Mouse (Mus musculus) macrophage (primary cell): ENCODE measurements at regions not wholly inside any gene's neighbourhood (a gene's known extent, or its start where the extent isn't known, plus 50 kb on each side); places are given as distances from the start of the nearest gene placed in this dataset.

Experiments used
- H3K27ac ChIP-seq: fragments of 350-480 bp; formaldehyde crosslinking; 2 replicates; pipeline ENCODE4 v1.9.0; 2021
- H3K36me3 ChIP-seq: fragments of 350-480 bp; formaldehyde crosslinking; 2 replicates; pipeline ENCODE4 v1.9.0; 2021; ENCODE audit errors: inconsistent target
- H3K4me3 ChIP-seq: fragments of 350-480 bp; formaldehyde crosslinking; 2 replicates; pipeline ENCODE4 v1.9.0; 2021; ENCODE audit errors: inconsistent target
- H3K79me2 ChIP-seq: fragments of 350-480 bp; formaldehyde crosslinking; 2 replicates; pipeline ENCODE4 v1.9.0; 2021; ENCODE audit errors: inconsistent target
- WGBS: methylation state at CpG from one replicate; pipeline ENCODE4 v1.1.7; 2026; ENCODE audit warnings: inconsistent platforms; ENCODE audit not compliant: missing documents; 5-methylcytosine and 5-hydroxymethylcytosine counted together

GRCm38 (mm10) chr1:143906881-143907280 is 97.1 kb downstream of the Rgs2 start:
- Histone ChIP-seq H3K27ac (no peak overlapping the region), H3K79me2 (no peaks in the 10 kb centered on the region), H3K36me3 (no peaks in the 10 kb centered on the region), H3K4me3 (no peak overlapping the region)

DNA sequence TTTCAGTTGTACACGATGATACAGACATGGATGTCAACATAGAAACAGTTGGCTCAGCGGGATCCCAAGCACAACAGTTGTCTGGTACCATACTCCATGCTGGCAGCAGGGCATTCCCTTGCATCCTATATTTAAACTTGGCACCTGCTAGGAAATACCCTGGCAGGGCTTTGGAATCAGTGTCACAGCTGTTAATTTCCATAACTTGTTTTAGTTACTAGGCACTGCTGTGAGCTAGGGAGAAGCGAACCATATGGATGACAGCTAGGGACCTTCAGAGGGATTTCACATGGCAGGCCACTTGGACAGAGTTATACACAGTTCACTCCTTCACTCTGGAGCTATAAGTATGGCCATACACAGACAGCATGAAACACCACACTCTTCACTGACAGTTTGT is 100.0 kb downstream of the Rgs2 start:
- 100% methylated on average over 3 of the region's 3 CpGs for WGBS
- Histone ChIP-seq H3K27ac (no peak overlapping the region), H3K36me3 (no peaks in the 10 kb centered on the region), H3K79me2 (no peaks in the 10 kb centered on the region), H3K4me3 (no peak overlapping the region)

DNA sequence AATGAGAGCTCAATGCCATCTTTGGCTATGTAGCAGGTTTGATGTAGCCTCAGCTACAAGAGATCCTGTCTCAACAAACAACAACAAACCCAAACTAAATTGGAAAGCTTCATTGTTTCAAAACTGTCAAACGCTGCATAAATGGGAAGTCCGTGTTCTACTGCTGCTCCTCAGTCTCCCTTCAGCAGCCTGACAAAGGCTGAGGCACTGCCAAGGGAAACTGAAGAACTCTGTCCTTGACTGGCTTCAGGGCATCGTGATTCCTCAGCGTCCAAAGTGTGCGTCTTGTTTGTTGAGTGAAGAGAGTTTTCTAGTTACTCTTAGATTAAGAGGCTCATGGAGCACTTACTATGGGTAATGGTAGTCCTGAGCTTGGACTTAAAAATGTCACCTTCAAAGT is 100.7 kb downstream of the Rgs2 start:
- Histone ChIP-seq H3K4me3 (no peak overlapping the region), H3K36me3 (no peaks in the 10 kb centered on the region), H3K27ac (no peak overlapping the region), H3K79me2 (no peaks in the 10 kb centered on the region)
- 29% methylated on average over 5 of the region's 5 CpGs for WGBS

GRCm38 (mm10) chr1:143901127-143901920 is 102.6 kb downstream of the Rgs2 start:
- Histone ChIP-seq H3K27ac (no peak overlapping the region), H3K36me3 (no peaks in the 10 kb centered on the region), H3K79me2 (no peaks in the 10 kb centered on the region), H3K4me3 (no peak overlapping the region)
- WGBS, result 74% methylated on average over 6 of the region's 6 CpGs

DNA sequence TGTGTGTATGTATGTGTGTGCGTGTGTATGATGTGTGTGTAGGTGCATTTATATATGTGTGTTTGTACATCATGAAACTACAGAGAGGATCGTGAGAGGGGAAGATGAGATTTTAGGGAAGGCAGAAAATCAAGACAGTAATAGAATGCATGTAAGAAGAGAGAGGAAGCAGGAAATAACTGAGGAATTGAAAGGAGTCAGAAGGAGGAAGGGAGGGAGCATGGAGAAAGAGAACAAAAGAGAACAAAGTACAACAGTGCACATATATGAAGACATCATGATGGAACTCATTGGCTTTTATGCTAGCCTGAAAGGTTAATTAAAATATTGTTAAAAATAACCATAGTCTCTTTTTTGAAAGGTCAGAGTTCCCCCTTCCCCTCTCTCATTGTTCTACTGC is 111.4 kb downstream of the Uchl5 start:
- 65% methylated on average over 2 of the region's 2 CpGs for WGBS
- Histone ChIP-seq H3K4me3 (no peak overlapping the region), H3K79me2 (no peaks in the 10 kb centered on the region), H3K27ac (no peak overlapping the region), H3K36me3 (no peaks in the 10 kb centered on the region)

GRCm38 (mm10) chr1:143888065-143888464 is 111.0 kb downstream of the Uchl5 start:
- Histone ChIP-seq H3K36me3 (no peaks in the 10 kb centered on the region), H3K4me3 (no peak overlapping the region), H3K27ac (no peak overlapping the region), H3K79me2 (no peaks in the 10 kb centered on the region)
- WGBS, result 99% methylated on average over 5 of the region's 5 CpGs

DNA sequence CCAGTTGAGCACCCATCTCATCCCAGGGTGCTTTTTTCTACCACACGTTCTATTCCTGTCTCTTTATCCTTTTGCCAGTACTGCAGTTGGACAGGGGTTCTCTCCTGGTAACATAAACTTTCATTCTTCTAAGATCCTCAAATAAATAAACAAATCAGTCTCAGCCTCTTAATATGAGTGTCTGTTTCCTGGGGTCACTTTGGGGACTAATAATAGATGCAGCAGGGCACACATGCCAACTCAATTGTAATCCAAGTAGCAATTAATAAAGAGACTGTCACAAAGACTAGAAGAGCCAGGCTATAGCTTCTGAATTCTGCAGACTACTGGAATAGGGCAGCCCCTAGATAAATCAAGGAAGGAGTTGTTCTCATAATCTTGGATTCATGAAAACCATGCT is 108.9 kb downstream of the Uchl5 start:
- Histone ChIP-seq H3K27ac (no peak overlapping the region), H3K79me2 (no peaks in the 10 kb centered on the region), H3K36me3 (no peaks in the 10 kb centered on the region), H3K4me3 (no peak overlapping the region)
- 93% methylated on average over 1 of the region's 1 CpGs for WGBS

DNA sequence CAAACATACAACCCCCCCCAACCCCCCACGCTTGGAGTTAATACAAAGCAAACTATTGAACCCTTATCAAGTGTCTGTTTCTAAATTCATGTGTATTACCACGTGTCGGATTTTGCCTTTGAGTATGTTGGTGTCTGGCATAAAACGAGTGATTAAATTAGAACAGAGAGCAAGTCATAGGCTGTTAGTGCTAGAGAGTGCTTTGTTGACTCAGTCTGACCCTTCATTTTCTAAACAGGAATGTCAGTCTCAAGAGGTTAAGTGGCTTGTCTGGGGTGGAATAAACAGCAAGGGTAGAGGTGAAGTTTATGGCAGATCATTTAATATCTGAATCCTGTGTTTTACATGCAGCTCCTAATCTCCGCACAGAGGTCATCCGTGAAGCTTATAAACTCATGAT is 104.1 kb downstream of the Uchl5 start:
- 96% methylated on average over 6 of the region's 6 CpGs for WGBS
- no peaks in the 10 kb centered on the region for H3K36me3 ChIP-seq
- H3K4me3 ChIP-seq, result no peak overlapping the region
- no peak overlapping the region for H3K27ac ChIP-seq
- H3K79me2 ChIP-seq, result no peaks in the 10 kb centered on the region

DNA sequence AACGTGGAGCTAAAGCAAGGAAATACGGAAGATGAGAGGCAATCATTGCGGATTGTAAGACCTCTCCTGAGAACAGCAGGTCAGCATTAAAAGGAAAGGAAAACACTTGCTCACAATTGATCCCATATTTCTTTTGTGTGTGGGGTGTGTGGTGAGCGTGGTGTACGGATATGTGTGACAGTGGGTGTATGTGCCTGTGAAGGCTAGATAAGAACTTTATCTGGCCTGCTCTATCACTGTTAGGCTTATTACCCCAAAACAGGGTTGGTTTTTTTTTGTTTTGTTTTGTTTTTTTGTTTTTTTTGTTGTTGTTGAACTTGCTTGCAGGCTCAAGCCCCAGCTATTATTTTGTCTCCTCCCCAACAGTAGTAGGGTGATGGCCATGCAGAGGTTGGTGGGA is 102.5 kb downstream of the Uchl5 start:
- H3K36me3 ChIP-seq, result no peaks in the 10 kb centered on the region

DNA sequence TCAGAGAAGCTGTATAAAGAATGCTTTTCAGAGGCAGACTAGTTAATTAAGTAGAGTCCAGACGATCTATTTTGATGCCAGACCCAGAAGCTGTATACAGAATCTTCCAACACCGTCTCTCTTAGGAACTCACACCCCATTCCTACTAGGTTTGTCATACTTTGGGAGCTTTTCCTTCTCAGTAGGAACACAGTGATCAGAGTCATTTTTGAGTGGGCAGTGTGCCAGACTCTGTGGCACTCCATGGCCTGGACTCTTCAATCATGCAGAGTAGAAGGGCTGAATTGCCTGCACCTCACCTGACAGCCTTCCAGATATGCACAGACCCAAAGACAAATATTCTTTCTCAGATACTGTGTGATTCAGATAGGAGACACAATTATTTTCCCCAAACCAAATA is 101.2 kb downstream of the Uchl5 start:
- Histone ChIP-seq H3K4me3 (no peak overlapping the region), H3K36me3 (no peaks in the 10 kb centered on the region), H3K27ac (no peak overlapping the region), H3K79me2 (no peaks in the 10 kb centered on the region)
- WGBS, result 93% methylated on average over 2 of the region's 2 CpGs

More for the DNA sequence above, 102.5 kb downstream of the Uchl5 start:
- Histone ChIP-seq H3K79me2 (no peaks in the 10 kb centered on the region), H3K27ac (no peak overlapping the region), H3K4me3 (no peak overlapping the region)
- WGBS, result 96% methylated on average over 5 of the region's 5 CpGs

DNA sequence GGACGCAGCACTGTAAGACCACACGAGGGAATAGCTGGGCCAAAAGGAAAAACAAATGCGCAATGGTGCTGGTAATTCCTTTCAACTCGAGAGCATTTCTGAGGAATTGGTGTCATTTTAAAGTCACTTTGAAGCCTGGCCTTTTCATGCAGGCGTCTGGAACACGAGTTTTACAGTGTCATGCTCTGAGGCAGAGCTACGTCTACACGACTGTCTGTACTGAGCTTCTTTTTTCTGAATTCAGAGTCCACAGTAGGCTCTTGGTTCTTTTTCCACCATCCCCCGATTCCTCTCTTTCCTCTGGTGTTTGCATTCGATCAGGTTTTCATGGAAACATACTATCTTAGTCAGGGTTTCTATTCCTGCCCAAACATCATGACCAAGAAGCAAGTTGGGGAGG is 83.2 kb downstream of the Uchl5 start:
- no peak overlapping the region for H3K4me3 ChIP-seq
- H3K27ac ChIP-seq, result no peak overlapping the region
- H3K79me2 ChIP-seq, result no peaks in the 10 kb centered on the region
- WGBS, result 91% methylated on average over 10 of the region's 10 CpGs
- no peaks in the 10 kb centered on the region for H3K36me3 ChIP-seq

GRCm38 (mm10) chr1:143858532-143858931 is 81.5 kb downstream of the Uchl5 start:
- no peaks in the 10 kb centered on the region for H3K36me3 ChIP-seq
- H3K79me2 ChIP-seq, result no peaks in the 10 kb centered on the region
- H3K27ac ChIP-seq, result no peak overlapping the region
- H3K4me3 ChIP-seq, result no peak overlapping the region
